Mouse (Mus musculus) thymus, adult 2 months (tissue): ENCODE results near the gene Mfap3. TPM values are rescaled to one million over a fixed set of nuclear protein-coding genes. Genes with fewer than 3 reads are reported as not detected.

Experiments used
- DNase-seq: peaks from one replicate; pipeline ENCODE4 v3.0.0; 2021
- H3K27ac ChIP-seq: fragments of 200-500 bp; 2 replicates; pipeline ENCODE4 v1.5.1; 2012; ENCODE audit warnings: low read length, control low read depth; ENCODE audit not compliant: control insufficient read depth, insufficient read depth
- H3K27me3 ChIP-seq: fragments of 200-500 bp; 2 replicates; pipeline ENCODE4 v1.6.1; 2012; ENCODE audit warnings: mild to moderate bottlenecking, low read length, moderate library complexity, mixed read lengths; ENCODE audit not compliant: control insufficient read depth, insufficient read depth
- H3K36me3 ChIP-seq: fragments of 200-500 bp; 2 replicates; pipeline ENCODE4 v1.6.1; 2012; ENCODE audit warnings: mild to moderate bottlenecking, low read length, moderate library complexity; ENCODE audit not compliant: control insufficient read depth, insufficient read depth
- H3K4me1 ChIP-seq: fragments of 200-500 bp; replicated peaks from 2 replicates; pipeline ENCODE4 v1.6.1; 2012; ENCODE audit warnings: low read length; ENCODE audit not compliant: control insufficient read depth, insufficient read depth
- H3K4me3 ChIP-seq: fragments of 200-500 bp; 2 replicates; pipeline ENCODE4 v1.5.1; 2012; ENCODE audit warnings: mild to moderate bottlenecking, low read length, control low read depth, moderate library complexity; ENCODE audit not compliant: control insufficient read depth, insufficient read depth
- POLR2A ChIP-seq: fragments of 200-500 bp; IDR thresholded peaks from 2 replicates; pipeline ENCODE4 v1.6.1; 2012; ENCODE audit warnings: mild to moderate bottlenecking, low read length, control low read depth, moderate library complexity; ENCODE audit not compliant: control insufficient read depth, poor library complexity, insufficient read depth; ENCODE audit errors: extremely low read depth
- WGBS: fragments of 180-500 bp; shearing (Covaris S2); methylation state at CpG from one replicate; pipeline ENCODE4 v1.1.7; 2018; 5-methylcytosine and 5-hydroxymethylcytosine counted together
- polyA plus RNA-seq: library from polyadenylated mRNA; depleted of rRNA; stranded (reverse); fragments of >200 nt; gene quantifications from 2 replicates; pipeline ENCODE4 v1.2.3, GENCODE M21; 2012; rRNA removed

The Mfap3 gene
- polyA plus RNA-seq, 1 experiment: 20.6 TPM

DNA sequence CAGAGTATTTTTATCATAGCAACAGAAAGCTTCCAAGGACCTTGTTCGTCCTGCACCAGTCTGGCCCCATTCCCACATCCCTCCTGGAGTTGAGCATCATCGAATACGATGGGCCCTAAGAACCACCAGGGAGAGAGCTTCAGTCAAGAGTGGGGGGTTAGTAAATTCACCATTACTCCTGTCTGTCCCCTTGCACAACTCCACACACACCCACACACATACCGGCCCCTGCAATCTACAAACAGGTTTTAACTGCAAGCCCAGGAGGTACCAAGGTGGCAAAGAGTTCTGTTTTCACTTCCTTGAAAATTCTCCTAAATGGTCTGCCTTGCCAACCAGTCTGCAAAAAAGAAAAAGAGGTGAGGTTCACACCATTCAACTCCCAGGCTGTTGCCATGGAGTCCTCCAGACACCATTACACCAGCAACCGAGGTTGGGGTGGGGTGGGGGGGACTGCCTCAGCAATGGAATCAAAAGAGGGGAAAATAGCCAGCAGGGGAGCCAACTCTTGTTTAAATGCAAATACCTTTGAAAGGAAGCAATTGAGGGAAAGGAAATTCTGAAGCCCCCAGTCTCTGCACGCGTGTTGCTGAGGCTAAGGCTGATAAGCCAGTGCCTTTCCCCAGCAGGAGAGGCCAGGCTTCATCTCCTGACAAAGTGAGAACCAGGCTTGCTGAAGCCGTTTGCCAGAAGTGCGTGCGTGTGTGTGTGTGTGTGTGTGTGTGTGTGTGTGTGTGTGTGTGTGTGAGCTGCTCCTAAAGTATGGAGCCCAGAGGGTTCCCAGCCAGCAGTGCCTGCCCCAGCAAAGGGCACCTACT is 64.6 kb downstream of the Mfap3 start:
- no peak for TF ChIP-seq POLR2A
- Histone ChIP-seq H3K4me1 (no peaks in the 10 kb centered on the region), H3K4me3 (no peak overlapping the region), H3K27me3 (no peaks in the 10 kb centered on the region; the same call in 1 of the 2 replicates), H3K27ac (no peak overlapping the region), H3K36me3 (no peaks in the 10 kb centered on the region)
- WGBS: 59% methylated on average over 10 of the region's 10 CpGs
- DNase-seq: no peak

Other genes starting within 250 kb of the Mfap3 start
- gene Fam114a2, start within 50 bp of the Mfap3 start, polyA plus RNA-seq: 33.4 and 40.2 TPM in 2 replicates
- gene Galnt10, start 126.8 kb downstream of the Mfap3 start, polyA plus RNA-seq: 28.0 and 48.9 TPM in 2 replicates